Mouse (Mus musculus) intestine, embryonic 16.5 days (tissue): ENCODE data around the gene Msh5. TPM values are rescaled to one million over a fixed set of nuclear protein-coding genes. Genes with fewer than 3 reads are reported as not detected.
"Not testable (repeated sequence)": the region's sequence is repeated elsewhere in the genome, so short reads cannot be mapped to it uniquely, and the experiment has no call there.

ENCODE experiments used
- ATAC-seq: fragments of 200-750 bp; cut with Nextera tagmentation; 2 replicates; pipeline ENCODE4 v1.8.0; 2017; ENCODE audit warnings: moderate TSS enrichment, moderate library complexity
- H3K27ac ChIP-seq: fragments of 300-500 bp; sonication (generic); 2 replicates; pipeline ENCODE4 v1.5.1; 2014; ENCODE audit warnings: mild to moderate bottlenecking, low read length
- H3K27me3 ChIP-seq: fragments of 300-500 bp; sonication (generic); replicated peaks from 2 replicates; pipeline ENCODE4 v1.6.1; 2014; ENCODE audit warnings: low read length, control low read depth, mixed read lengths; ENCODE audit not compliant: control insufficient read depth, insufficient read depth
- H3K36me3 ChIP-seq: fragments of 300-500 bp; sonication (generic); 2 replicates; pipeline ENCODE4 v1.6.1; 2014; ENCODE audit warnings: low read length, control low read depth; ENCODE audit not compliant: control insufficient read depth, insufficient read depth
- H3K4me1 ChIP-seq: fragments of 300-500 bp; sonication (generic); 2 replicates; pipeline ENCODE4 v1.6.1; 2014; ENCODE audit warnings: low read length, control low read depth, mixed read lengths; ENCODE audit not compliant: control insufficient read depth, insufficient read depth
- H3K4me2 ChIP-seq: fragments of 300-500 bp; sonication (generic); 2 replicates; pipeline ENCODE4 v1.6.1; 2014; ENCODE audit warnings: low read depth, low read length, control low read depth
- H3K4me3 ChIP-seq: fragments of 300-500 bp; sonication (generic); 2 replicates; pipeline ENCODE4 v1.5.1; 2014; ENCODE audit warnings: mild to moderate bottlenecking, low read length
- H3K9ac ChIP-seq: fragments of 300-500 bp; sonication (generic); 2 replicates; pipeline ENCODE4 v1.6.1; 2014; ENCODE audit warnings: low read depth, low read length
- H3K9me3 ChIP-seq: fragments of 300-500 bp; sonication (generic); 2 replicates; pipeline ENCODE4 v1.6.1; 2016; ENCODE audit warnings: low read length, control low read depth; ENCODE audit not compliant: control insufficient read depth
- WGBS: fragments of 180-500 bp; shearing (Covaris S2); extraction: QIAGEN DNeasy Blood & Tissue Kit; methylation state at CpG from one replicate; pipeline ENCODE4 v1.1.7; 2014; 5-methylcytosine and 5-hydroxymethylcytosine counted together
- polyA plus RNA-seq: library from polyadenylated mRNA; unstranded; fragments of >200 nt; fragmentation: Nextera tagmentation; extraction: Ambion mirVana; gene quantifications from 2 replicates; pipeline ENCODE4 v1.2.1, GENCODE M21; 2015

Msh5 gene
- polyA plus RNA-seq, 1 experiment from 2014 or later = 3.6 TPM

DNA sequence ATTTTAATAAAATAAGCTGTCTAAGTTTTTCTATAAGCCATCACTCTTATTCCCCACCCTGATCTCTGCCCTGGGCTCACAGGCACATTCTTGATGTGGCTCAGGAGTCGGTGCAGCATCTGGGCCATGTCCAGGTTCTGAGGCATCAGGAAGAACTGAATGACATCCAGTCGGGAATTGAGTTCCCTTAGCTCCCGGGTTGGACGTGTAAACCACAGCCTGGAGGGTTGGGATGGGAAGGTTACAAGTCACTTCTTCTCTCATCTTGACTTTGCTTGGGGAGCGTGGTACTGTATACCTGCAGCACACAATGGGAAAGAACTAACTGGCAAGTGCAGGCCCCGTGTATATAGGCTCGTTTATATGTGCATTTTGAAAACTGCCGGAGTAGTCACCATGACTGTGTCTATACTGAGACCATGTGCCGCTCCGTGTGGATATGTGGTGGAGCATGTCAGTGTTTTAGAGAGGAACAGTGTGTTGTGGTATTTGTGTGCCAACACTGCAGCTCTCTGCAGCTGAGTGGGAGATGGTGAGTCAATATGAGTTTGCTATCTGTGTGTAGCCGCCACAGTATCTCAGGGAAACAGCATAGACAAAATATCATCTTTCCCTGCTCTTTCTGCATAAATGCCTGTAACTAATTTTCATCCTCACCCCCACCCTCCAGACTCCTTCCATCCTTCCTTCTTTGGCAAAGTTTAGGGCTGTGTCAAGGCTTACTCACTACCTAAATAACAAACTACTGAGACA is 7.2 kb downstream of the Msh5 start:
- H3K4me2 ChIP-seq = no peak overlapping the region
- peaks cover 4% of the 10 kb centered on the region for H3K4me1 ChIP-seq
- no peak for ATAC-seq
- WGBS = 82% methylated on average over 11 of the region's 11 CpGs
- H3K27ac ChIP-seq = no peak overlapping the region
- H3K4me3 ChIP-seq = no peak overlapping the region
- H3K9me3 ChIP-seq = no peaks in the 10 kb centered on the region
- no peaks in the 10 kb centered on the region for H3K27me3 ChIP-seq
- no peak overlapping the region for H3K9ac ChIP-seq
- H3K36me3 ChIP-seq = no peaks in the 10 kb centered on the region

GRCm38 (mm10) chr17:35034896-35035295 is 11.6 kb downstream of the Msh5 start:
- WGBS = 58% methylated on average over 6 of the region's 6 CpGs
- no peaks in the 10 kb centered on the region for H3K9me3 ChIP-seq
- no peaks in the 10 kb centered on the region for H3K4me1 ChIP-seq
- H3K9ac ChIP-seq = 0 out of 2 replicates have a peak overlapping the region, but pooled peaks have one; percentile 32
- no peak overlapping the region for H3K27ac ChIP-seq
- H3K27me3 ChIP-seq = no peaks in the 10 kb centered on the region
- no peaks in the 10 kb centered on the region for H3K36me3 ChIP-seq
- H3K4me3 ChIP-seq = no peak overlapping the region
- H3K4me2 ChIP-seq = no peak overlapping the region
- no peak for ATAC-seq

DNA sequence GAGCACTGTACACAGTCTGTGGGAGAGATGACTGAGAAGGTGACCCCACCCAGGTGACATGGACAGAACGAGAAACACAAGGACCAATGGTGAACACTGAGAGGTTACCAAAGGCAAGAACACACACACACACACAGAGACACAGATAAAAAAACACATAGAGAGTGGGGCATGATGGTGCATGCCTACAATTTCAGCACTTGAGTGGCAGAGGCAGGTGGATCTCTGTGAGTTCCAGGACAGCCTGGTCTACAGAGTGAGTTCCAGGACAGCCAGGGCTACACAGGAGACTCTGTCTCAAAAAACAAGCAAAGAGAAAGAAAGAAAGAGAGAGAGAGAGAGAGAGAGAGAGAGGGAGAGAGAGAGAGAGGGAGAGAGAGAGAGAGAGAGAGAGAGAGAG is 12.8 kb downstream of the Msh5 start:
- H3K36me3 ChIP-seq, H3K9me3 ChIP-seq, H3K4me2 ChIP-seq, H3K9ac ChIP-seq, ATAC-seq, H3K4me3 ChIP-seq, H3K27ac ChIP-seq, H3K27me3 ChIP-seq, H3K4me1 ChIP-seq: not testable (repeated sequence)
- WGBS = 52% methylated on average over 1 of the region's 1 CpGs

DNA sequence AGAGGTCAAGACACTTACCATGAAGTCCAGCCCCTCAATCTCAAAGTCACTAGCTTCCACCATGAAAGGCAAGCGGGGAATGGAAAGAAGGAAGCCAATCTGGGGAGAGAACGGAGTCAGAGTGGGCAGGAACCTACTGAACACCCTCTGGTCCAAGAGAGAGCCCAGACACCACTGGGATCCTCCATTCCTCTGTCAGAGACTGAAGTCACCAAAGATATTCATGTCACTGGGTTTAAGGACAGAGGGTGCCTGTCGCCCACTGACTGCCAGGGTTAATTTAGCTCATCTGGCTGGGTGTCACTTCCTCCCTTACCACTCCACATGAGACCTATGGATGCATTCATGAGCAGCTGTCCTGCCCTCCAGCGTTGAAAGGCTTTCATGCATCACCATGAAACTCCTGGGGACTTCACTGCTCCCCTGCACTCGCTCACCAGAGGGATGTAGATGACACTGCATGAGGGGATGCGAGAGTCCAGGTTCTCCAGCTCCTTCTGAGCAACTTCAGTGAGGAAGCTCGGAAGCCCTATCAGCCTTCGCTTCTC is 14.1 kb downstream of the Msh5 start:
- Histone ChIP-seq H3K4me3 (no peak overlapping the region), H3K27ac (no peak overlapping the region), H3K4me1 (peaks cover 3% of the 10 kb centered on the region; the same call in 1 of the 2 replicates), H3K9ac (no peak overlapping the region), H3K36me3 (no peaks in the 10 kb centered on the region), H3K9me3 (no peaks in the 10 kb centered on the region), H3K4me2 (no peak overlapping the region), H3K27me3 (no peaks in the 10 kb centered on the region)
- ATAC-seq = no peak
- 74% methylated on average over 8 of the region's 8 CpGs for WGBS

DNA sequence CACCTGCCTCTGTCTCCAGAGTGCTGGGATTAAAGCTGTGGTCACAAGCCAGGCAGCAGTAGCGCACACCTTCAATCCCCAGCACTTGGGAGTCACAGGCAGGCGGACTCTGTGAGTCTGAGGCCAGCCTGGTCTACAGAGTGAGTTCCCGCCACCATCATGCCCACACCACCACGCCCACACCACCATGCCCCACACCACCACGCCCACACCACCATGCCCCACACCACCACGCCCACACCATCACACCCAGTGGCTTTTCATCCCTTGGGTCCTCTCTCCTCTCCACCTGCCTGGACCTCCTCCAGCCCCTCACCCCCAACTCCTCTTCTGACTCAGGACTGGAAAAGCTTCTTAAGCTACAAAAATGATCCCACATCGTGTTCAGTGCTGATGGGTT is 14.7 kb downstream of the Msh5 start:
- H3K9ac ChIP-seq = no peak overlapping the region
- peaks cover 5% of the 10 kb centered on the region; the same call in 1 of the 2 replicates for H3K4me1 ChIP-seq
- no peak overlapping the region for H3K4me2 ChIP-seq
- no peaks in the 10 kb centered on the region for H3K9me3 ChIP-seq
- WGBS = 85% methylated on average over 7 of the region's 7 CpGs
- no peaks in the 10 kb centered on the region for H3K36me3 ChIP-seq
- no peak overlapping the region for H3K27ac ChIP-seq
- ATAC-seq = no peak
- H3K27me3 ChIP-seq = no peaks in the 10 kb centered on the region
- no peak overlapping the region for H3K4me3 ChIP-seq

DNA sequence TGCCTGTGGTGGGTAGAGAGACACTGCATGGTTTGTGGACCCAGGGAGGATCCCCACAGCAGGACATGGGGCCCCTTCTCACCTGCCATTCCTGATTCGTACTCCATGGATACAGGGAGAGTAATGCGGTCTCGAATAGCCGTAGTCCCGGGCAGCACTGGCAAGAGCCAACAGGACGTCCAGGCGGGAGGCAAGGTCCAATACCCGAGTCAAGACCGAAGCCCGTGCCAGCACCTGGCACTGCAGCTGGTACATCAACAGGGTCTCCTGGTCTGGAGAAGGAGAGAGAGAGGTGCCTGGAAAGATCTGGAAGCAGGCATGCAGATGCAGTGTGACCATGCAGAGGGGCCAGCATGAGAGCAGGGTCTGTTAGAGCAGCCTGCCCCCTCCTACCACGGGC is 15.3 kb downstream of the Msh5 start:
- H3K4me3 ChIP-seq = no peak overlapping the region
- H3K9me3 ChIP-seq = no peaks in the 10 kb centered on the region
- H3K27ac ChIP-seq = no peak overlapping the region
- no peak overlapping the region for H3K4me2 ChIP-seq
- no peaks in the 10 kb centered on the region for H3K27me3 ChIP-seq
- ATAC-seq = no peak
- 90% methylated on average over 11 of the region's 11 CpGs for WGBS
- peaks cover 5% of the 10 kb centered on the region; the same call in 1 of the 2 replicates for H3K4me1 ChIP-seq
- H3K36me3 ChIP-seq = no peaks in the 10 kb centered on the region
- H3K9ac ChIP-seq = no peak overlapping the region

GRCm38 (mm10) chr17:35029691-35030532 is 16.6 kb downstream of the Msh5 start:
- no peak overlapping the region for H3K4me3 ChIP-seq
- H3K27me3 ChIP-seq = no peaks in the 10 kb centered on the region
- WGBS = 38% methylated on average over 19 of the region's 19 CpGs
- H3K9me3 ChIP-seq = no peaks in the 10 kb centered on the region
- no peaks in the 10 kb centered on the region for H3K36me3 ChIP-seq
- H3K4me2 ChIP-seq = no peak overlapping the region
- H3K4me1 ChIP-seq = peaks cover 5% of the 10 kb centered on the region
- no peak overlapping the region for H3K27ac ChIP-seq
- ATAC-seq = no peak
- H3K9ac ChIP-seq = peak overlapping the region; percentile 40

GRCm38 (mm10) chr17:35028315-35028714 is 18.2 kb downstream of the Msh5 start:
- peaks cover 15% of the 10 kb centered on the region for H3K4me1 ChIP-seq
- H3K27ac ChIP-seq = no peak overlapping the region
- no peaks in the 10 kb centered on the region for H3K36me3 ChIP-seq
- no peak overlapping the region for H3K4me3 ChIP-seq
- H3K27me3 ChIP-seq = no peaks in the 10 kb centered on the region
- H3K9ac ChIP-seq = no peak overlapping the region
- WGBS = 80% methylated on average over 2 of the region's 2 CpGs
- no peaks in the 10 kb centered on the region for H3K9me3 ChIP-seq
- no peak overlapping the region for H3K4me2 ChIP-seq
- ATAC-seq = no peak

DNA sequence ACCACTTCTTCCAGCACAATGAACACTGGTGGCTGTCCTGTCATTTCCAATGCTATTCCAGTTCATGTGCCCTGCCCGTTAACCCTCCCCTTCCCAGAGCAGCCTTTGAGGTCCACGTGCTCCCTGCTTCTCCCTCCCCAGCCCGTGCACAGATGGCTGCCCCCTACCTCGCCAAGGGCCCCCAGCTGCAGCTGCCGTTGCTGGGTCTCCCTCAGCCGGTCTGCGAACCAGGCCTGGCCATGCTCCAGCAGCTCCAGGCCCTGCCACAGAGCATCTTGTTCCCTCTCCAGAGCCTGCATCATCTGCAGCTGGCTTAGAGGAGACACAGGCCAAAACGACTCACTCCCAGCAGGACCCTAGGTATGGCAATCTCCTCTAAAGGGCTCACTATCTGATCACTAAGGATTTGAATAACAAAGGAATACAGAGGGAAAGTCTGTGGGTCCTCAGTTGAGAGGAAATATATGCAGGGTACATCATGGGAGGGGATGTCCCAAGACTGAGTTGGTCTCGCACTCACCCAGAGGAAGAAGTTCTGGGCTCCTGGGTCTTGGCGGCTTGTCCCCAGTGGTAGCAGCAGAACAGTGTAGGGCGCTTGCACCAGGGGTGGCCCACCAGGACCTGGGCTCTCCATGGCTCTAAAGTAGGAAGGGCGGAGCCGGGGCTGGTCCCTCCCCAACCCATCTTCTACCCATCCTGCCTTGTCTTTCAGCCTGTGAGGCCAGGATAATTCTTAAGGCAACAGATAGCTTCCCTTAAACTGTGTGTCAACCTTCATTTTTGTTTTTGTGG is 19.1 kb downstream of the Msh5 start, which contains the start of gene Sapcd1:
Gene Sapcd1 (minus strand): TSS at position 740 of the 792 bp plus-strand sequence.
- ATAC-seq = peak; percentile 57
- 40% methylated on average over 13 of the region's 13 CpGs for WGBS
- peaks cover 15% of the 10 kb centered on the region for H3K4me1 ChIP-seq

More for the DNA sequence above, 19.1 kb downstream of the Msh5 start, which contains the start of gene Sapcd1:
- Histone ChIP-seq H3K9ac (peak within 1 kb of the TSS; percentile 34; the same call in 1 of the 2 replicates), H3K4me2 (0 out of 2 replicates have a peak within 1 kb of the TSS, but pooled peaks have one; percentile 3), H3K4me3 (peak within 1 kb of the TSS; percentile 1), H3K36me3 (no peaks in the 10 kb centered on the region), H3K27me3 (no peaks in the 10 kb centered on the region), H3K9me3 (no peaks in the 10 kb centered on the region), H3K27ac (peak within 1 kb of the TSS; percentile 78)
